Comparison of ENCODE assay signal across 7 mouse cellular contexts in the genomic region with DNA sequence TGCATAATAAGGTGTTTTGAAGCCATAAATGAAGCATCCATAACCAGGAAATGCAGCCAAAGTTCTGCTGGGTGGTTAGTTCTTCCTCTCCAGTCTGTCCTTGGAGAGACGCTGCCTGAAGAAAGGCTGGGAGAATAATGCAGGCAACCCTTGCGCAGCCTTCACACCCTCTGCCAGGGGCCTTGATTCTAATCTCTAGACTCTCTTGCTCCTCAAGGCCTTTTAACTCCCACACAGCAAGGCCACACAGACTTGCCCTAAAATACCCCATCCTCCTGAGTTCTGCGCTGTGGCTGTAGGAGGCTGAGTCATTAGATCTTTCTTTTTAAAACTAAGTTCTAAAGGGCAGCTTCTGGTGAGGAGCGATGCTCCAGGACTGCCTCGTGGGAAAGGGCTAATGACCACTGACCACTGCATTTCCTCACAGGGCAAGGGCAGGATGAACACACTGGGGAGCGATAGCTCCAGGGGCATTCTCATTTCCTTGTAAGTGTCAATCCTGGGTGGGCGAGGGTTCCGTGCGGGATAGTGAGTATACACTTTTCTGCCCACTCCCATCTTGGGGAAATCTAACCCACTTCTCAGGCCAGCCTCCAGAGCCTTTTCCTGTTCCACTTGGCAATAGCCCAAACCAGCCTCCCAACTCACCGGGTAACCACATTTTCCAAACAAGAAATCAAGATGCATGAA. TPM values are rescaled to one million over a fixed set of nuclear protein-coding genes. Genes with fewer than 3 reads are reported as not detected.
DNase-seq lines count a peak whose midpoint lies in the region; TF ChIP-seq lines count a peak whose summit lies in the region.

No protein-coding gene starts in this region.

- no peaks in the 10 kb centered on the region for H3K9me3 ChIP-seq in ES-Bruce4 (replicated peaks; ENCODE audit: control insufficient read depth, insufficient read depth, low read length, poor library complexity, severe bottlenecking)

- DNase-seq in fat pad, adult 2 months (ENCODE audit: extremely low read depth, low read depth, low spot score) = peak; percentile 70
- peak; percentile 58 for DNase-seq in kidney, postnatal 10 days
- peak; percentile 57 for DNase-seq in naive thymus-derived CD4-positive, alpha-beta T cell, adult 2 months (ENCODE audit: low read depth)
- DNase-seq in frontal cortex, postnatal 25 days (ENCODE audit: low spot score in 2 of 2) = no peak
- DNase-seq in spleen, postnatal 10 days (ENCODE audit: low spot score in 2 of 2) = no peak

- no peak for TF ChIP-seq POLR2A in ES-Bruce4 (IDR thresholded peaks at IDR 0.05; ENCODE audit: insufficient read depth, low read length)

- H3ac ChIP-seq in C2C12 (ENCODE audit: control insufficient read depth, insufficient read length, low read depth) = no peak overlapping the region

- H3K4me3 ChIP-seq in C2C12 (ENCODE audit: insufficient read depth, poor library complexity, severe bottlenecking) (no peak overlapping the region), ES-Bruce4 (ENCODE audit: low read depth, low read length) (no peak overlapping the region)

- peaks cover 2% of the 10 kb centered on the region for H3K4me1 ChIP-seq in ES-Bruce4 (ENCODE audit: control insufficient read depth, insufficient read depth, low read length)

- H3K27me3 ChIP-seq in C2C12 (ENCODE audit: control insufficient read depth, insufficient read depth, insufficient read length) = no peaks in the 10 kb centered on the region
- no peaks in the 10 kb centered on the region for H3K27me3 ChIP-seq in ES-Bruce4 (ENCODE audit: control insufficient read depth, insufficient read depth, low read length, poor library complexity, severe bottlenecking)

- H3K9ac ChIP-seq in ES-Bruce4 (ENCODE audit: low read depth, poor library complexity, severe bottlenecking) = 0 out of 2 replicates have a peak overlapping the region, but pooled peaks have one; percentile 66

- H3K79me3 ChIP-seq in C2C12 (ENCODE audit: low read depth) = peaks cover 31% of the 10 kb centered on the region

- no peak for TF ChIP-seq EP300 in ES-Bruce4 (IDR thresholded peaks at IDR 0.05; ENCODE audit: insufficient read depth, low read depth, low read length)

- H3K36me3 ChIP-seq in C2C12 (ENCODE audit: control insufficient read depth, insufficient read depth) (no peaks in the 10 kb centered on the region), ES-Bruce4 (ENCODE audit: control insufficient read depth, insufficient read depth, low read length, poor library complexity, severe bottlenecking) (no peaks in the 10 kb centered on the region)

- TF ChIP-seq CTCF in C2C12 (IDR thresholded peaks at IDR 0.05; ENCODE audit: control insufficient read depth, insufficient read depth, insufficient read length) (no peak), ES-Bruce4 (IDR thresholded peaks at IDR 0.05; ENCODE audit: low read depth, low read length) (no peak)

- H3K27ac ChIP-seq in ES-Bruce4 (ENCODE audit: insufficient read depth, low read length) = peak overlapping the region; percentile 83; the same call in 1 of the 2 replicates

- peaks cover 34% of the 10 kb centered on the region for H3K79me2 ChIP-seq in C2C12 (ENCODE audit: control insufficient read depth, insufficient read depth)

TF ChIP-seq in C2C12, 6 proteins besides CTCF, POLR2A, EP300 and RAD21:
- TF ChIP-seq USF1 (IDR thresholded peaks at IDR 0.05; ENCODE audit: low read depth) = no peak
- TF ChIP-seq CEBPB (IDR thresholded peaks at IDR 0.05; ENCODE audit: low read depth) = peak; percentile 23
TF ChIP-seq in C2C12: peak in this region for 1.

RNA-seq across cellular contexts. Expression of gene Ptp4a2, which starts 7.6 kb away (rescaled TPM):
- polyA plus RNA-seq in C2C12 (2012; fragmentation: generic; extraction: Trizol) (101 TPM), ES-Bruce4 (2011; ENCODE audit: insufficient read depth, insufficient read length, low read depth, missing spikeins) (407 and 414 TPM in 2 replicates)

Comparison
In these comparisons a context has a peak if more than half of its experiments do, and no peak if none do; other contexts are left out.
1. DNase-seq: peak in fat pad, adult 2 months (single experiment), kidney, postnatal 10 days (single experiment) and naive thymus-derived CD4-positive, alpha-beta T cell, adult 2 months (single experiment); none in frontal cortex, postnatal 25 days (0 of 2) and spleen, postnatal 10 days (0 of 2).